Mouse (Mus musculus) adipocyte (in vitro differentiated cells): Measurements from ENCODE around the gene Artn.

ENCODE experiments used
- DNase-seq: peaks from one replicate; pipeline ENCODE4 v3.0.0-alpha.2; 2016; ENCODE audit warnings: low spot score

Artn gene

GRCm38 (mm10) chr4:117889471-117889870 is 40.1 kb downstream of the Artn start:
- DNase-seq, result no peak

- DNase-seq, result no peak
These were observed 41.6 kb downstream of the Artn start for GRCm38 (mm10) chr4:117887920-117888319.

- DNase-seq, result peak; percentile 81
These were observed 42.4 kb downstream of the Artn start, which contains the start of gene Atp6v0b for GRCm38 (mm10) chr4:117887133-117887532. TSS of gene Atp6v0b (minus strand) at chr4:117887333.

DNA sequence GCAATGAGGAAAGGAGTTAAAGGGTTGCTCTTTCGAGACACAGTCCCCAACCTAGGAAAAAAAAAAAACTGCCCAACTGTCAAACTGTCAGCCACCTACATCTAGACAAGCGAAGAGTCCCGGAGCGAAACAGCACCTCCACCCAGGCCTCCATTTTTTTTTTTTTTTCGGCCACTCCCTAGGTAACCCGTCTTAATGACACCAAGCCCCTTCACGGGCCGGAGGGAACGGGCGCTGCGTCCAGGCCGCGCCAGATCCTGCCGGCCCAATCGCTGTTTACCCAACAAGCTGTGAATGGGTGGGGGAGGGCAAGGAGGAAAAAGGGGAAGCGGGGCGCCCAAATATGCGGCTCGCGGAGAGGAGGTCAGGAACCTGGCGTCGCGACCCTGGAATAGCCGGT is 42.9 kb downstream of the Artn start:
- no peak for DNase-seq

DNA sequence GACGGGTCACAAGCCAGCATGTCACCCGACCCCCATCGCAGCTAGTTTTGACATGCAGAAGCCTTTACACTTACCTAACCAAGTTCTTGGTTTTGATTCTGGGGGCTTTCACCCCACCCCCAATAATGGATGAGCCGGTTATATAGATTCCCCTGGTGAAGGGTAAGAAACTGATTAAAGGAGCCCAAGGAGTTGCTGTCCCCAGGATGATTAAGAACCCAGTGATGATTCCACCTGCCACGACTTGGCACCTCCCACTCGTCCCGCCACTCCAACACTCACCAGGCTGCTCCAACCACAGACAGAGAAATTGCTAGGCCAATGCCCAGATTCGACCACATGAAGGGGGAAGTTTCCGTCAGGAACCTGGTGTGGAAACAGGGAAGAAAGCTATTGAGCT is 43.6 kb downstream of the Artn start:
- no peak for DNase-seq

DNA sequence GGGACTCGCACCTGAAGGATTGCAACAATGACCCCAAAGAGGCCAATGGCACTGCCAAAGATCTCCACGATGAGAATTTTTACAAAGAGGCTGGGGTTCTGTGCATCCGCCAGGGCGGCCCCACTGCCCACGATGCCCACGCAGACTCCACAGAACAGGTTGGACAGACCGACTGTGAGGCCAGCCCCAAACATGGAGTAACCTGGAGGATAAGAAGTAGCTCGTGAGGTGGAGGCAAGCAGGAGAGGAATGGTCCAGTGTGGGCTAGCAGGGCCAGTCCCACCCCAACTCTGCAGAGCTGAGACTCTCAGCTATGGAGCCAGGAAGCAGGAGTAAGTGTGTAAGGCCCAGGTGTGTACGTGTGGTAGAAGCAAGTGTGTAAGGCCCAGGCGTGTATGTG is 44.5 kb downstream of the Artn start:
- DNase-seq, result no peak

- DNase-seq, result no peak
These were observed 45.4 kb downstream of the Artn start for GRCm38 (mm10) chr4:117884146-117884545.

DNA sequence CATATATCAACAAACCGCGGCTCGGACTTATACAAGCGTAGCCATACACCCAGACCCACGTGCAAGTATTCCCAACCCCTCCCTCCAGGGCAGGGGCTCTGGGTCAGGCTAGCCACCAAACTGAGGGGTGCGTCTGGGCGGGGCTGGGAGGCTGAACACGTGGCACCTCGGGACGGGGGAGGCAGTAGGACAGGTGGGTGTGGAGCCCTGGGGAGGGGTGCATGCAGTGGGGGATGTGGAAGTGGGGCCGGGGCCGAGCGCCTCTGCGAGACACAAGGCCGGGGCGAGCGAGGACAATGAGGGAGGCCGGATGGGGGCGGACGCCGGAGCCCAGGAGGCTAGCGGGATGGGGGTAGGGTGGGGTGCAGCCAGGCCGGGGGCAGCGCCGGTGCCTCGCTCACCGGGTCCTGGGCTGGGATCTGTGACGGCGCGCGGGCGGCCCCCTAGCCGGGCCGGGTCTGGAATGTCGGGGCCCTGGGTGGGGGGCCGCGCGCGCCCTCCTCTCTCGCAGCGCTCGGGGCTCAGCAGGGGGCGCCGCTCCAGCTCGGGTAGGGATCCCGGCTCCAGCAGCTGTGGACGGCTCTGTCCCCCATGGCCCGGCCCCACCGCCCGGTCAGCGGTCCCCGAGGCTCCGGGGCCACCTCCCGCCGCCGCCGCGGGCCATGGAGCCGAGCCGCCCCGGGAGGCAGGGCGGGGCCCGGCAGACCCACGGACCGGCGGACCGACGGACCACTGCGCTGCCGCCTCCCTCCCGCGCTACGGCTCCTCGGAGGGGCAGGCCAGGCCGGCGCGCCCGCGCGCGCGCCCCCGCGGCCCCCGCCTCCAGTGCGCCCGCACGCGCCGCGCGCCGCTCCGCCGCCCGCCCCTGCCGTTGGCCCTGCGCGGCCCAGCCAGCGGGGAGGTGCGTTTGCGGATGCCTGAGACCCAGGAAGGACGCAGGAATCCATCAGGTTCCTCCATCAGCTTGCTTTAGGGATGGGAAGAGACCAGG is 46.6 kb downstream of the Artn start, which contains the start of gene B4galt2:
B4galt2 (minus strand) TSS at position 787 of the 991 bp plus-strand sequence.
- DNase-seq, result no peak

GRCm38 (mm10) chr4:117878703-117879102 is 50.9 kb downstream of the Artn start:
- DNase-seq, result no peak

- DNase-seq, result no peak
These were observed 51.3 kb downstream of the Artn start for GRCm38 (mm10) chr4:117878301-117878700.
